Mouse (Mus musculus) CD8-positive naive resting alpha-beta T cell, adult 2 months (primary cell): ENCODE data around the gene Chd5.

Experiments
- DNase-seq, 2 experiments: peaks; one replicate each; pipeline ENCODE4 v3.0.0; 2022; ENCODE audit warnings: low read depth in 2 of 2, low spot score in 2 of 2

Gene Chd5

GRCm38 (mm10) chr4:152428259-152428658 lies 89.8 kb downstream of the Chd5 start:
- no peak for DNase-seq

GRCm38 (mm10) chr4:152432308-152432707 lies 93.9 kb downstream of the Chd5 start:
- peak; percentile 46 to 48 for DNase-seq

- DNase-seq = peak; percentile 48 to 66
These were observed 96.4 kb downstream of the Chd5 start for GRCm38 (mm10) chr4:152434836-152435235.

GRCm38 (mm10) chr4:152435255-152435654 lies 96.8 kb downstream of the Chd5 start:
- peak; percentile 60 for DNase-seq
